Mouse (Mus musculus): Measurements from ENCODE around the gene Slc6a3. TPM values are rescaled to one million over a fixed set of nuclear protein-coding genes. Genes with fewer than 3 reads are reported as not detected.

Slc6a3 gene
- polyA plus RNA-seq (2014; fragmentation: Illumina TruSeq; extraction: RNeasy Lipid Tissue Mini Kit (QIAGEN cat#74804); ENCODE audit: low read depth, low replicate concordance), result not detected

DNA sequence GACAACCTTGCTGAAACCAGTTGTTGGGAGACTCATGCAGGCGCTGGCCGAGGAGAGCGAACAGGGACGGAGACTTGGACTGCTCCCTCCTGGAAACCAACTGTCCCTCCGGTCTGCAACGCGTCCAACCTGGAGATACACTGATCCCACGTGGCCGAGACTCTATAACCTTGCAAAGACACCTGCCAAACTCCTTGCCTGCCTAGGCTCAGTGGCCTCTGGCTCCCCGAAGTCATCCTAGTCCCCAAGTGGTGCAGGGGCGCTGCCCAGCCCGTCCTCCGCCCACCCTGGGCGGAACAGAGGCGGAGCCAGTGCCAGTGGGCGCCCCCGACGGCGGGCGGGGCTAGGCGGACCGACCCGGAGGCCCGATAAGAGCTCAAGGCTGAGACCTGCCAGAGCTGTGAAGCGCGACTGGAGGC is at the start of gene Slc6a3:
Gene Slc6a3 (plus strand): TSS at position 345 of the 419 bp plus-strand sequence.

GRCm38 (mm10) chr13:73603522-73604155 is 67.1 kb downstream of the Slc6a3 start, which contains the start of gene Clptm1l:
TSS of gene Clptm1l (plus strand) at chr13:73604006.

DNA sequence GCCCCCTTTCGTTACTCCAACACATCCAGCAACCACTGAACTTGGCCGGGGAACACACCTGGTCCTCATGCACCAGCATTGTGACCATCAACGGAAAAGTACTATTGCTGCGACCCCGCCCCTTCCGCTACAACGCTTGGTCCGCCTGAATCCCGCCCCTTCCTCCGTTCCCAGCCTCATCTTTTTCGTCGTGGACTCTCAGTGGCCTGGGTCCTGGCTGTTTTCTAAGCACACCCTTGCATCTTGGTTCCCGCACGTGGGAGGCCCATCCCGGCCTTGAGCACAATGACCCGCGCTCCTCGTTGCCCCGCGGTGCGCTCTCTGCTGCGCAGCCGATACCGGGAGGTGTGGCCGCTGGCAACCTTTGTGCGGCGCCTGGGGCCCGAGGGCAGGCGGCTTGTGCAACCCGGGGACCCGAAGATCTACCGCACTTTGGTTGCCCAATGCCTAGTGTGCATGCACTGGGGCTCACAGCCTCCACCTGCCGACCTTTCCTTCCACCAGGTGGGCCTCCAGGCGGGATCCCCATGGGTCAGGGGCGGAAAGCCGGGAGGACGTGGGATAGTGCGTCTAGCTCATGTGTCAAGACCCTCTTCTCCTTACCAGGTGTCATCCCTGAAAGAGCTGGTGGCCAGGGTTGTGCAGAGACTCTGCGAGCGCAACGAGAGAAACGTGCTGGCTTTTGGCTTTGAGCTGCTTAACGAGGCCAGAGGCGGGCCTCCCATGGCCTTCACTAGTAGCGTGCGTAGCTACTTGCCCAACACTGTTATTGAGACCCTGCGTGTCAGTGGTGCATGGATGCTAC is 90.4 kb downstream of the Slc6a3 start, which contains the start of gene Tert:
Gene Tert (plus strand): TSS at position 167 of the 805 bp plus-strand sequence.

Other genes starting within 250 kb of the Slc6a3 start
- gene Mrpl36, start 208.2 kb upstream of the Slc6a3 start, polyA plus RNA-seq (2014; fragmentation: Illumina TruSeq; extraction: RNeasy Lipid Tissue Mini Kit (QIAGEN cat#74804); ENCODE audit: low read depth, low replicate concordance), result 63.1 TPM
- gene Ndufs6, start 208.2 kb upstream of the Slc6a3 start, polyA plus RNA-seq (2014; fragmentation: Illumina TruSeq; extraction: RNeasy Lipid Tissue Mini Kit (QIAGEN cat#74804); ENCODE audit: low read depth, low replicate concordance), result 86.7 TPM
- gene Lpcat1, start 69.5 kb upstream of the Slc6a3 start, polyA plus RNA-seq (2014; fragmentation: Illumina TruSeq; extraction: RNeasy Lipid Tissue Mini Kit (QIAGEN cat#74804); ENCODE audit: low read depth, low replicate concordance), result 3.6 TPM
- gene Clptm1l, start 67.3 kb downstream of the Slc6a3 start, polyA plus RNA-seq (2014; fragmentation: Illumina TruSeq; extraction: RNeasy Lipid Tissue Mini Kit (QIAGEN cat#74804); ENCODE audit: low read depth, low replicate concordance), result 87.5 TPM
- gene Tert, start 90.2 kb downstream of the Slc6a3 start, polyA plus RNA-seq (2014; fragmentation: Illumina TruSeq; extraction: RNeasy Lipid Tissue Mini Kit (QIAGEN cat#74804); ENCODE audit: low read depth, low replicate concordance), result 1.1 TPM
- 486 TPM for gene Slc6a18, start 141.3 kb downstream of the Slc6a3 start, polyA plus RNA-seq (2014; fragmentation: Illumina TruSeq; extraction: RNeasy Lipid Tissue Mini Kit (QIAGEN cat#74804); ENCODE audit: low read depth, low replicate concordance)
- 149 TPM for gene Slc6a19, start 168.1 kb downstream of the Slc6a3 start, polyA plus RNA-seq (2014; fragmentation: Illumina TruSeq; extraction: RNeasy Lipid Tissue Mini Kit (QIAGEN cat#74804); ENCODE audit: low read depth, low replicate concordance)
- 9.5 TPM for gene Slc12a7, start 196.3 kb downstream of the Slc6a3 start, polyA plus RNA-seq (2014; fragmentation: Illumina TruSeq; extraction: RNeasy Lipid Tissue Mini Kit (QIAGEN cat#74804); ENCODE audit: low read depth, low replicate concordance)